ENCODE assay signal across 8 mouse cellular contexts in genomic region chr1:36545845-36546600, GRCm38 (mm10). TPM values are rescaled to one million over a fixed set of nuclear protein-coding genes. Genes with fewer than 3 reads are reported as not detected.
DNase-seq lines count a peak whose midpoint lies in the region; ATAC-seq and TF ChIP-seq lines count a peak whose summit lies in the region.

No protein-coding gene starts in this region.

- H3K27ac ChIP-seq in testis, adult 2 months (ENCODE audit: control insufficient read depth, insufficient read depth, low read depth, low read length): no peak overlapping the region
- no peak overlapping the region for H3K27ac ChIP-seq in intestine, embryonic 16.5 days (ENCODE audit: low read length)

- H3K9me3 ChIP-seq in intestine, embryonic 16.5 days (ENCODE audit: control insufficient read depth, low read length): no peaks in the 10 kb centered on the region

- TF ChIP-seq POLR2A in testis, adult 2 months (IDR thresholded peaks at IDR 0.05; ENCODE audit: control insufficient read depth, low read depth, low read length): no peak

- H3K9ac ChIP-seq in intestine, embryonic 16.5 days (ENCODE audit: low read depth, low read length): peak overlapping the region; percentile 84

- no peak for ATAC-seq in intestine, embryonic 16.5 days

- peak overlapping the region; percentile 84 for H3K4me2 ChIP-seq in intestine, embryonic 16.5 days (ENCODE audit: low read depth, low read length)

- WGBS in intestine, embryonic 16.5 days: 64% methylated on average over 19 of the region's 19 CpGs

- H3K27me3 ChIP-seq in testis, adult 2 months (ENCODE audit: control insufficient read depth, insufficient read depth, low read length): no peaks in the 10 kb centered on the region
- no peaks in the 10 kb centered on the region for H3K27me3 ChIP-seq in intestine, embryonic 16.5 days (replicated peaks; ENCODE audit: control insufficient read depth, insufficient read depth, low read length)

- peaks cover 2% of the 10 kb centered on the region for H3K36me3 ChIP-seq in testis, adult 2 months (ENCODE audit: control insufficient read depth, insufficient read depth, low read length)
- peaks cover 22% of the 10 kb centered on the region for H3K36me3 ChIP-seq in intestine, embryonic 16.5 days (ENCODE audit: control insufficient read depth, insufficient read depth, low read length)

- peak; percentile 46 for DNase-seq in cerebellum, adult 11-12 months
- DNase-seq in cerebellum, adult 9-11 months: no peak
- no peak for DNase-seq in testis, postnatal 14 days (ENCODE audit: low spot score)
- peak; percentile 36 for DNase-seq in naive thymus-derived CD4-positive, alpha-beta T cell, adult 2 months (ENCODE audit: low read depth)
- no peak for DNase-seq in ovary, postnatal 14 days (ENCODE audit: low spot score)
- no peak for DNase-seq in right cerebral cortex, postnatal 25 days

- H3K4me1 ChIP-seq in testis, adult 2 months (ENCODE audit: control insufficient read depth, insufficient read depth, low read length): peaks cover 15% of the 10 kb centered on the region
- peaks cover 29% of the 10 kb centered on the region for H3K4me1 ChIP-seq in intestine, embryonic 16.5 days (ENCODE audit: control insufficient read depth, insufficient read depth, low read length)

- peak overlapping the region; percentile 96 for H3K4me3 ChIP-seq in testis, adult 2 months (ENCODE audit: control insufficient read depth, low read depth, low read length)
- peak overlapping the region; percentile 79 for H3K4me3 ChIP-seq in intestine, embryonic 16.5 days (ENCODE audit: low read length)

- no peak for TF ChIP-seq CTCF in testis, adult 2 months (IDR thresholded peaks at IDR 0.05; ENCODE audit: control insufficient read depth, insufficient read depth, insufficient replicate concordance, low read depth, low read length)

RNA-seq across cellular contexts. Expression of gene Ankrd39, which starts 1.2 kb away (rescaled TPM):
- polyA plus RNA-seq in testis, adult 2 months (2012; rRNA removed): 13.7 and 17.0 TPM in 2 replicates
- polyA plus RNA-seq in intestine, embryonic 16.5 days (2015; fragmentation: Nextera tagmentation; extraction: Ambion mirVana): 23.6 and 26.8 TPM in 2 replicates

RNA-seq across cellular contexts. Expression of gene Gm42417, which starts 6.8 kb away (rescaled TPM):
- 0.05 and 0.08 TPM in 2 replicates for polyA plus RNA-seq in testis, adult 2 months (2012; rRNA removed)
- 0.37 TPM in 1 of 2 replicates, not detected in the other for polyA plus RNA-seq in intestine, embryonic 16.5 days (2015; fragmentation: Nextera tagmentation; extraction: Ambion mirVana)

RNA-seq across cellular contexts. Expression of gene Ankrd23, which starts 9.3 kb away (rescaled TPM):
- polyA plus RNA-seq in testis, adult 2 months (2012; rRNA removed): 11.0 and 11.5 TPM in 2 replicates
- polyA plus RNA-seq in intestine, embryonic 16.5 days (2015; fragmentation: Nextera tagmentation; extraction: Ambion mirVana): 12.7 and 14.6 TPM in 2 replicates

RNA-seq across cellular contexts. Expression of gene Sema4c, which starts 12.1 kb away (rescaled TPM):
- polyA plus RNA-seq in testis, adult 2 months (2012; rRNA removed): 14.6 and 15.8 TPM in 2 replicates
- polyA plus RNA-seq in intestine, embryonic 16.5 days (2015; fragmentation: Nextera tagmentation; extraction: Ambion mirVana): 7.4 and 7.9 TPM in 2 replicates

RNA-seq across cellular contexts. Expression of gene Cnnm3, which starts 34.4 kb away (rescaled TPM):
- polyA plus RNA-seq in testis, adult 2 months (2012; rRNA removed): 5.6 and 5.9 TPM in 2 replicates
- polyA plus RNA-seq in intestine, embryonic 16.5 days (2015; fragmentation: Nextera tagmentation; extraction: Ambion mirVana): 2.1 and 2.3 TPM in 2 replicates

Comparison
In these comparisons a context has a peak if more than half of its experiments do, and no peak if none do; other contexts are left out.
1. DNase-seq: peak in cerebellum, adult 11-12 months (single experiment) and naive thymus-derived CD4-positive, alpha-beta T cell, adult 2 months (single experiment); none in cerebellum, adult 9-11 months (single experiment), testis, postnatal 14 days (single experiment), ovary, postnatal 14 days (single experiment) and right cerebral cortex, postnatal 25 days (single experiment).